Mouse (Mus musculus) forebrain, embryonic 16.5 days (tissue): Measurements from ENCODE around the gene Frmd4a. TPM values are rescaled to one million over a fixed set of nuclear protein-coding genes. Genes with fewer than 3 reads are reported as not detected.

Source experiments
- ATAC-seq: fragments of 200-750 bp; cut with Nextera tagmentation; 2 replicates; pipeline ENCODE4 v1.8.0; 2017; ENCODE audit warnings: mild to moderate bottlenecking, moderate library complexity
- H3K27ac ChIP-seq: fragments of 300-500 bp; sonication (generic); 2 replicates; pipeline ENCODE4 v1.5.1; 2014; ENCODE audit warnings: low read length, control low read depth
- H3K27me3 ChIP-seq: fragments of 300-500 bp; sonication (generic); replicated peaks from 2 replicates; pipeline ENCODE4 v1.6.1; 2014; ENCODE audit warnings: low read length; ENCODE audit not compliant: control insufficient read depth, insufficient read depth
- H3K36me3 ChIP-seq: fragments of 300-500 bp; sonication (generic); 2 replicates; pipeline ENCODE4 v1.6.1; 2014; ENCODE audit not compliant: control insufficient read depth, insufficient read depth
- H3K4me1 ChIP-seq: fragments of 300-500 bp; sonication (generic); replicated peaks from 2 replicates; pipeline ENCODE4 v1.6.1; 2014; ENCODE audit warnings: low read length; ENCODE audit not compliant: control insufficient read depth, insufficient read depth
- H3K4me2 ChIP-seq: fragments of 300-500 bp; sonication (generic); 2 replicates; pipeline ENCODE4 v1.6.1; 2014; ENCODE audit warnings: mild to moderate bottlenecking, low read length, control low read depth
- H3K4me3 ChIP-seq: fragments of 300-500 bp; sonication (generic); replicated peaks from 2 replicates; pipeline ENCODE4 v1.5.1; 2014; ENCODE audit warnings: mild to moderate bottlenecking, low read length, control low read depth
- H3K9ac ChIP-seq: fragments of 300-500 bp; sonication (generic); replicated peaks from 2 replicates; pipeline ENCODE4 v1.6.1; 2014; ENCODE audit warnings: low read depth, low read length, control low read depth
- H3K9me3 ChIP-seq: fragments of 300-500 bp; sonication (generic); 2 replicates; pipeline ENCODE4 v1.6.1; 2016; ENCODE audit warnings: low read length; ENCODE audit not compliant: control insufficient read depth
- WGBS: fragments of 180-500 bp; shearing (Covaris S2); extraction: QIAGEN DNeasy Blood & Tissue Kit; methylation state at CpG from one replicate; pipeline ENCODE4 v1.1.7; 2014; 5-methylcytosine and 5-hydroxymethylcytosine counted together
- polyA plus RNA-seq: library from polyadenylated mRNA; unstranded; fragments of >200 nt; fragmentation: Nextera tagmentation; extraction: Ambion mirVana; gene quantifications from 2 replicates; pipeline ENCODE4 v1.2.1, GENCODE M21; 2015

Frmd4a gene
- polyA plus RNA-seq, 1 experiment from 2014 or later: 97.9 TPM

- H3K4me2 ChIP-seq: peak overlapping the region; percentile 6; the same call in 1 of the 2 replicates
- no peaks in the 10 kb centered on the region for H3K27me3 ChIP-seq
- ATAC-seq: peak; percentile 72
- no peak overlapping the region for H3K9ac ChIP-seq
- peaks cover 17% of the 10 kb centered on the region for H3K4me1 ChIP-seq
- H3K4me3 ChIP-seq: no peak overlapping the region
- 25% methylated on average over 7 of the region's 7 CpGs for WGBS
- H3K36me3 ChIP-seq: 0 out of 2 replicates have a peak, but pooled peaks cover 4% of the 10 kb centered on the region
- no peaks in the 10 kb centered on the region for H3K9me3 ChIP-seq
- H3K27ac ChIP-seq: peak overlapping the region; percentile 78
Measured at GRCm38 (mm10) chr2:4517553-4518125, 500.1 kb downstream of the Frmd4a start.

DNA sequence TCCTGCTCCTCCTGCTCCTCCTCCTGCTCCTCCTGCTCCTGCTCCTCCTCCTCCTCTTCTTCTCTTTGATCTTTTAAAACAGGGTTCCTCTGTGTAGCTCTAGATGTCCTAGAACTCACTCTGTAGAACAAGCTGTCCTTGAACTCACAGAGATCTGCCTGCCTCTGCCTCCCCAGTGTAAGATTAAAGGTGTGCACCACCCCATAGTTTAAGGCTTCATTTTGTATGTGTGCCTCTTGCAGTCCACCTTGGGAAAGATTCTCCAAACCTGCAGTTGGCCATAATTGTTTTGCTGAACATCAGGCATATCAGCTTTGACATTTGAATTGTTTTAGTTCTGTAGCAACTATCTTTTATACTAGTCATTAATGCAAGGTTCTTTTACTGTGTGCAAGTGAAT, 501.0 kb downstream of the Frmd4a start:
- Histone ChIP-seq H3K9me3 (no peaks in the 10 kb centered on the region), H3K4me2 (no peak overlapping the region), H3K4me3 (no peak overlapping the region), H3K27ac (no peak overlapping the region), H3K9ac (no peak overlapping the region), H3K4me1 (peaks cover 18% of the 10 kb centered on the region), H3K36me3 (0 out of 2 replicates have a peak, but pooled peaks cover 4% of the 10 kb centered on the region), H3K27me3 (no peaks in the 10 kb centered on the region)
- ATAC-seq: no peak

DNA sequence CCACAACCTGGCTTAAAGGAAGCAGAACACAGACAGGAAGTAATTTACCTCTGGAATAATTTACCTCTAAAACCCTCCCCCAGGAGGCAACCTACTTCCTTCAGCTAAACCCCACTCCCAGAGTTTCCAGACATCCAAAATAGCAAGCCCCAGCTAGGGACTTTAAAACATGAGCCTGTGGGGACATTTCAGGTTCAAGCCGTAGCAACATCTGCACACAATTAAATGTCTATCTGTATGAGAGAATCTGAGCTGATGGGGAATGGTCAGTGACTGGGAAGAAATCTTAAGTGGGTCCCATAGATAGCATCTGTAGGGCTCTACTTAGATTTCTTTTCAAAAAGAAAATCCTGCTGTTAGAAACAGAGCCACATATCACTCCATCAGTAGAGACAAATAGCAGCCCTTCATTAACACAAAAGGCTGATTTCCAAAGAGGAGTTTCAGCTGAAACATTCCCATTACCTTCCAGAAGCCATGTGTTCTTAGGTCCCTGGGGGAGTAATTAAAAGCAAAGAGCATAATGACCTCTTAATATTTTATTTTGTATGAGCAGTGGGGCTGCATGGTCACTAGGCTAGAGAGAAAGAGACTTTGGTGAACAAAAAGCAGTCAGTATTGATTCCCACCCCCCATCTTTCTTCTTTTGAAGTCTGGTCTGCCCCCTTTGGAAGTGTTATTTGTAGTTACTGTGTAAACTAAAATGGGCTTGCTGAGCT, 505.4 kb downstream of the Frmd4a start:
- Histone ChIP-seq H3K27ac (no peak overlapping the region), H3K4me3 (no peak overlapping the region), H3K36me3 (0 out of 2 replicates have a peak, but pooled peaks cover 2% of the 10 kb centered on the region), H3K9ac (no peak overlapping the region), H3K4me1 (peaks cover 3% of the 10 kb centered on the region; the same call in 1 of the 2 replicates), H3K27me3 (no peaks in the 10 kb centered on the region), H3K9me3 (no peaks in the 10 kb centered on the region), H3K4me2 (no peak overlapping the region)
- no peak for ATAC-seq
- 22% methylated on average over 1 of the region's 1 CpGs for WGBS

- Histone ChIP-seq H3K9me3 (no peaks in the 10 kb centered on the region), H3K4me3 (no peak overlapping the region), H3K27me3 (no peaks in the 10 kb centered on the region), H3K27ac (no peak overlapping the region), H3K4me2 (no peak overlapping the region), H3K4me1 (peaks cover 10% of the 10 kb centered on the region), H3K9ac (no peak overlapping the region), H3K36me3 (peaks cover 5% of the 10 kb centered on the region)
- 73% methylated on average over 7 of the region's 7 CpGs for WGBS
- ATAC-seq: no peak
Measured at GRCm38 (mm10) chr2:4527094-4527493, 509.6 kb downstream of the Frmd4a start.

- peaks cover 7% of the 10 kb centered on the region for H3K4me1 ChIP-seq
- H3K27me3 ChIP-seq: no peaks in the 10 kb centered on the region
- no peak overlapping the region for H3K9ac ChIP-seq
- H3K27ac ChIP-seq: peak overlapping the region; percentile 45
- ATAC-seq: peak; percentile 73
- no peak overlapping the region for H3K4me3 ChIP-seq
- no peak overlapping the region for H3K4me2 ChIP-seq
- WGBS: 30% methylated on average over 9 of the region's 9 CpGs
- H3K9me3 ChIP-seq: no peaks in the 10 kb centered on the region
- H3K36me3 ChIP-seq: peaks cover 15% of the 10 kb centered on the region
Measured at GRCm38 (mm10) chr2:4529254-4529729, 511.8 kb downstream of the Frmd4a start.

DNA sequence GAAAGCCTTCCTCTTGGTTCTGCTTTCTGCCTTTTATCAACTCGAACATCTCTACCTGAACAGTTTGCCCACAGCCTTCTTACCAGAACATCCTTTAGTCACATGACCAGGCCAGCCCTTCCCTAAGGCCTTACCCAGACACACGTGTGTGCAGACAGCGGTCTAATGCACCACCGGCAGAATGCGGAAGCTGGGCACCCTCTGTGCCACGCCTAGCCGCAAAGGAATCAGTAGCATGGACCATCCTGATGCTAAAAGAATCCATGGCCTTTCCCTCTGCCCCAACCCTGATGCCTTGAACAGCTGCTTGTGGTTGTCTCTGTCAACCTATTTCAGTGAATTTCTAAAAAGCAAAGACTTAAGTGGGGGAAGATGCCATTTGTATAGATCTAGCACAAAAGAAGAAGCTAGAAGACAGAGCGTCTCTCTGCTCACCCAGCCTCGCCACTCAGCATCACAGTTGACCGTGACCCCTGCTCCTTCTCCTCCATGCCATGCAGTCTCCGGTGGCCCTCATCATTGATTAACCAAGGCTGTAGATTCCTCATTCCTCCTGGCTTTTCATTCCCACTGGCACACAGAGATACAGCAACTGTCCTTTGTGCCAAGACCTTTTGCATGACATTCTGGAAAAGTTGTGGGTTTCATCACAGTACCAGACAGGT, 514.1 kb downstream of the Frmd4a start:
- Histone ChIP-seq H3K27ac (no peak overlapping the region), H3K4me3 (no peak overlapping the region), H3K9me3 (no peaks in the 10 kb centered on the region), H3K4me2 (no peak overlapping the region), H3K27me3 (no peaks in the 10 kb centered on the region), H3K9ac (no peak overlapping the region), H3K4me1 (peaks cover 7% of the 10 kb centered on the region), H3K36me3 (peaks cover 17% of the 10 kb centered on the region)
- no peak for ATAC-seq
- WGBS: 93% methylated on average over 11 of the region's 11 CpGs

DNA sequence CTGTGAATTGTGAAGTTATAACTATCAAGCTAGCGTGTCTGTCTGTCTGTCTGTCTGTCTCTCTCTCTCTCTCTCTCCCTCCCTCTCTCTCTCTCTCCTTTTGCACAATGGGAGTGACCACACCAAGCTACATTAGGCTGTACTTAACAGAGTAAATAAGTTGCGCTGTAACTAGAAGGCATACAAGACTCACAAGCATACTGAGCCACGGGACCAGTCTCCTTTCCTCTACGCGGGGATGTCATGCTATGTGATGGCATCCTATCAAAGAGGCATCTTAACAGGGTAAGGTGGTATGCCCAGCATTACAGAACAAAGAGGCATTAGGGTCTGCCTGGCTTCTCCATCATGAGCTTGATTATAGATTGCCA, 514.7 kb downstream of the Frmd4a start:
- H3K27me3 ChIP-seq: no peaks in the 10 kb centered on the region
- H3K4me3 ChIP-seq: no peak overlapping the region
- 96% methylated on average over 5 of the region's 5 CpGs for WGBS
- H3K4me1 ChIP-seq: peaks cover 7% of the 10 kb centered on the region
- H3K36me3 ChIP-seq: peaks cover 19% of the 10 kb centered on the region
- H3K9me3 ChIP-seq: no peaks in the 10 kb centered on the region
- no peak overlapping the region for H3K9ac ChIP-seq
- ATAC-seq: no peak
- H3K4me2 ChIP-seq: no peak overlapping the region
- H3K27ac ChIP-seq: no peak overlapping the region

DNA sequence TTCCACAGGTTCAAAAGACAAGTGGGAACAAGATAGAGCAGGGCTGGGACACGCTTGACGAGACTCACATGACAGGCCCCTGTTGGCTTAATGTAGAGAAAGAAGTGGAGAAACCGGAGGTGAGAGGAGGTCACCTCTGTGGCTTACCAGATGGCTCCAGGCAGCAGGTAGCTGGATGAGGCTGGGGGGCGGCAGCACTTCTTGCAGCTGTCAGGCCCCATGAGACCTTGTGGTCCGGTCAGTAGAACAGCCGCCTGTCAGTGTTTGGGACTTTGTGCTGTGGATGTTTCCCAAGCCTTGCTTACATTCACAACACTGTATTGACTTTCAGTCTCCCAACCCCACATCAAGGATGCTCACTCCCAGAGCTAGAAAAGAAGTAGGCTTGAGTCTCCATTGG, 515.4 kb downstream of the Frmd4a start:
- H3K27me3 ChIP-seq: no peaks in the 10 kb centered on the region
- H3K4me1 ChIP-seq: peaks cover 7% of the 10 kb centered on the region
- H3K9me3 ChIP-seq: no peaks in the 10 kb centered on the region
- no peak for ATAC-seq
- H3K27ac ChIP-seq: no peak overlapping the region
- no peak overlapping the region for H3K4me2 ChIP-seq
- 98% methylated on average over 6 of the region's 6 CpGs for WGBS
- no peak overlapping the region for H3K9ac ChIP-seq
- H3K4me3 ChIP-seq: no peak overlapping the region
- H3K36me3 ChIP-seq: peaks cover 19% of the 10 kb centered on the region

DNA sequence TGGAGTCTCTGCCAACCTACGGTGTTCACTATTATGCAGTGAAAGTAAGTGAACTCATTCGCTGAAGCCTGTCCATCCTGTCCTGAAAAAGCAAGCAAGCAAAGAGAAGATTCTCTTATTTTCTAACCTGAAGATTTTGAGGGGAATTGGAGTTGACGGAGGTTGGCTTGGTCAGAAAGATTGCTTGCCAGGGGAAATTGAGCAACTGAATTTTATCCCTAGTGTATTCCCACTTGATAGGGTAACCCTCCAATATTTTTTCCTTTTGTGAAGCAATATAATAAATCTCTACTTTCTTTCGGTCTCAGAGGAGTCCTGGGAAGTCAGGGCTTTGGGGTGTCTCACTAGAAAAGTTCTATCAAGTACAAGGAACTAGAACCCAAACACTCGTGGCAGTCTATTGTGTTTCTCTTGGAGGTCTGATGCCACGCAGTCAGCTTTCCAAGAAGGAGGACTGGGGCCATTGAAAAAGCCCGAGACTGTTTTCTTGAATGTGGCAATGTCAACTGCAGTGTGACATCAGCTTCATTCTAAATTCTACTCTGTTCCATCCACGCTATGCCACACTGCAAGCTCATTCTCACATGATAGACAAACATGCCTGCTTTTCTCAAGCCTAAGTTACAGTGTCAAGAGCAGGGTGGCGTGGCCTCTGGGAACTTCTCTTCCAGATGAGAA, 517.8 kb downstream of the Frmd4a start:
- H3K36me3 ChIP-seq: peaks cover 17% of the 10 kb centered on the region
- no peak overlapping the region for H3K4me2 ChIP-seq
- H3K4me3 ChIP-seq: no peak overlapping the region
- H3K27ac ChIP-seq: no peak overlapping the region
- H3K9me3 ChIP-seq: no peaks in the 10 kb centered on the region
- 83% methylated on average over 9 of the region's 9 CpGs for WGBS
- no peaks in the 10 kb centered on the region for H3K4me1 ChIP-seq
- no peak overlapping the region for H3K9ac ChIP-seq
- ATAC-seq: no peak
- H3K27me3 ChIP-seq: no peaks in the 10 kb centered on the region
